Mouse (Mus musculus): ENCODE data around the gene Aip. TPM values are rescaled to one million over a fixed set of nuclear protein-coding genes. Genes with fewer than 3 reads are reported as not detected.
A peak's percentile ranks its signal among the peaks of the same experiment; 100 is the strongest.

The Aip gene
- 73.7 and 75.9 TPM in 2 replicates for polyA plus RNA-seq (2015; fragmentation: Nextera tagmentation; extraction: Ambion mirVana)

DNA sequence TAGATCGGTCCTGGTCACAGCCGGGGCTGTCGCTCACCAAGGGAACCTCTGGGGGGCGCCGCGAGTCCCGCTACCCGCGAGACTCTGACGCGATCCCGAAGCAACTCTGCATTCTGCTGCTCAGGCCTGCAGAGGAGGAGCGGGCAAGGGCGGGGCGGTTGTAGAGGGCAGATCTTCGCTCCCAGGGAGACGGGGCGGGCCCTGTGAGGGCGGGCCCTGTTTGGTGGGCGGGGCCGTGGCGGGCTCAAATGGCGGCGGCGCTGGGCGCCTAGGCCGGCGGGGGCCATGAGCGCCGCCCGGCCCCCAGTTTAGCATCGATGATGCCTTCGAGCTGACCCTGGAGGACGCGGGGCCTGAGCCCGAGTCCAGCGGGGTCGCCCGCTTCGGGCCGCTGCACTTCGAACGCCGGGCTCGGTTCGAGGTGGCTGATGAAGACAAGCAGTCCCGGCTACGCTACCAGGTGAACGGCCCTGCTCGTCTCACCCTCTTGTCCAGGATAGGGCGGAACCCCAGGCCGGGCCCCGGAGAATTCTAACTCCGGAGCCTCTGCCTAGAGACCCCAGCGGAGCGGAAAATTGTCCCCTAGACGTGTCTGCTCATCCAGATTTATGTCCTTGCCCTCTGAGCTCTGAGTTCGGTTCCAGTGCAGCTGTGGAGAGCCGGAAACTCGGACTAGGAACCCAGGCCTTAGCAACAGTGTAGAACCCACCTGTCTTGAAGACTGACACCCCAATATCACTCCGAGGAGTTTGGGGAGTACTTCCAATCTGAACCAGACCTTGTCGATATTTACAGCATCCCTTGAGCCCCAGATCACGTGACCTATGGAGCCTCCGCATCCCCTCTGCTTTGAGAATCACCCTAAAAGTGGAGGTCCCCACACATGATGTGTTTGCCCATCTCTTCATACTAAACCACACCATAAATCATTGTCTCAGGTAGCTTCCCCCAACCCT, at the start of gene Aip:
Gene Aip (minus strand): TSS at position 118 of the 956 bp plus-strand sequence.
- no peaks in the 10 kb centered on the region for H3K9me3 ChIP-seq (replicated peaks)
- WGBS: under 1% methylated on average over 57 of the region's 64 CpGs
- no peaks in the 10 kb centered on the region for H3K27me3 ChIP-seq
- peak within 1 kb of the TSS; percentile 72 for H3K4me3 ChIP-seq
- peaks cover 36% of the 10 kb centered on the region for H3K36me3 ChIP-seq (ENCODE audit: poor library complexity, severe bottlenecking)
- peak; percentile 94 for ATAC-seq
- H3K4me1 ChIP-seq: peaks cover 18% of the 10 kb centered on the region
- peak within 1 kb of the TSS; percentile 87 for H3K9ac ChIP-seq
- H3K4me2 ChIP-seq: peak within 1 kb of the TSS; percentile 77
- H3K27ac ChIP-seq: 0 out of 2 replicates have a peak within 1 kb of the TSS, but pooled peaks have one; percentile 35

DNA sequence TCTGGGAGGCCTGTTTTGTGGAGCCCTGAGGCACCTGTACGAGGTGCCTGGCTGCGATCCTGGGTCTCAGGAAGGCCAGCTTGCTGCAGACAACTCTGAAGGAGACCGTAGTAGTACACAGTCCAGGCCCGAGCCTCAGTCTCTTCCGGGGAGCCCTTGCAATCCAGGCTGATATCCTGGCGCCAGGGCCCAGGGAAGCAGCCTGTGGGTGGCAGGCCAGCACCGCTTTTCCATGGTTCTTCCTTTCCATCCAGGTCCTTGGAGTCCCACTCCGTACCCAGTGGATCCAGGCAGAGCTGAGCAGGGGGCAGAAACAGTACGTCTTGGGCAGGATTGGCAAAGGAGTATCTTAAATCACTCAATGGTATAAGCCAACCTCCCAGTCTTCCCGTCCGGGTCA, 47.3 kb upstream of the Aip start:
- no peak overlapping the region for H3K27ac ChIP-seq
- H3K36me3 ChIP-seq (ENCODE audit: poor library complexity, severe bottlenecking): no peaks in the 10 kb centered on the region
- 0 out of 2 replicates have a peak, but pooled peaks cover 7% of the 10 kb centered on the region for H3K27me3 ChIP-seq
- H3K4me1 ChIP-seq: peaks cover 22% of the 10 kb centered on the region
- H3K9ac ChIP-seq: peak overlapping the region; percentile 2; the same call in 1 of the 2 replicates
- no peak for ATAC-seq
- WGBS: 56% methylated on average over 11 of the region's 11 CpGs
- no peak overlapping the region for H3K4me2 ChIP-seq
- H3K4me3 ChIP-seq: no peak overlapping the region
- no peaks in the 10 kb centered on the region for H3K9me3 ChIP-seq (replicated peaks)

DNA sequence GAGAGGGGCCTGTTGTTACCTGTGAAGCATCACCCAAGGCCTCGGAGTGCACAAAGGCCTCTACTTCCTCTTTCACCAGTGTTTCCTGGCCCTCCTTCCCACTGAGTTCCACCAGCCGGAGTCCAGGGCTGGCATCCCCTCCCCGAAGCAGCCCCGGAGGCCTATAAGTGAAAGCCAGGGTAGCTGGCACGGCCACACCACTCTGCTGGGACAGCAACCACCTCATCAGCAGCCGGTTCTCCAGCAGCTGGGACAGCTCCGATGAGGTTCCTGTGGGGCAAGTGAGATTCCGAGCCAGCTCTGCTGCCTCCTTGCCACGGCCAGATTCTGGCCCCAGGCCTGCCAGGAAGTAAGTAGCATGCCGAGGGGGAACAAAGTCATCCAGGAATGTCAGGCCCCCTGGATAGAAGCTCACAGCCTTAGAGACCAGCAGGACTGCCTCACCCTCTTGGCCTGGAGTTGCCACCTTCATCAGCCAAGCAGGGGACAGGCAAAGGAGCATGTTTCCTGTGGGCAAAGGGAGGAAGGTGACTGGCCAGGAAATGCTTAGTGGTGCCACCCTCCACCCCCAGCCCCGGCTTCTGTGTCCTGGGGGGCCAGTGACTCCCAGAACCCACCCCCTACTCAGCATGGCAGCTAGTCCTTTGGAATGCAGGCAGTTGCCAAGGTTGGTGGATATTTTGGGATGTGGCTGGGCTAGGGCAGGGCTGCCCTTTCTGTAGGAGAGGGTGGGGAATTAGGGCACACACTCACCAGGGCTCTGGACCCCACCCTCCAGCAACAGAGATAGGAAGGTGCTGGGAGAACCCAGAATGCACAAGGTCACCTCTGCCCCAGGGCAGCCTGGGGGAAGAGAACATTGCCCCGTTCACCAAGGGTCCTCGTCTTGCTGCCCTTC, 46.0 kb upstream of the Aip start:
- Histone ChIP-seq H3K27ac (no peak overlapping the region), H3K27me3 (0 out of 2 replicates have a peak, but pooled peaks cover 7% of the 10 kb centered on the region), H3K9me3 (replicated peaks) (no peaks in the 10 kb centered on the region), H3K4me2 (no peak overlapping the region), H3K4me1 (peaks cover 22% of the 10 kb centered on the region), H3K4me3 (no peak overlapping the region), H3K9ac (peak overlapping the region; percentile 31; the same call in 1 of the 2 replicates), H3K36me3 (ENCODE audit: poor library complexity, severe bottlenecking) (no peaks in the 10 kb centered on the region)
- no peak for ATAC-seq
- WGBS: 75% methylated on average over 13 of the region's 13 CpGs

DNA sequence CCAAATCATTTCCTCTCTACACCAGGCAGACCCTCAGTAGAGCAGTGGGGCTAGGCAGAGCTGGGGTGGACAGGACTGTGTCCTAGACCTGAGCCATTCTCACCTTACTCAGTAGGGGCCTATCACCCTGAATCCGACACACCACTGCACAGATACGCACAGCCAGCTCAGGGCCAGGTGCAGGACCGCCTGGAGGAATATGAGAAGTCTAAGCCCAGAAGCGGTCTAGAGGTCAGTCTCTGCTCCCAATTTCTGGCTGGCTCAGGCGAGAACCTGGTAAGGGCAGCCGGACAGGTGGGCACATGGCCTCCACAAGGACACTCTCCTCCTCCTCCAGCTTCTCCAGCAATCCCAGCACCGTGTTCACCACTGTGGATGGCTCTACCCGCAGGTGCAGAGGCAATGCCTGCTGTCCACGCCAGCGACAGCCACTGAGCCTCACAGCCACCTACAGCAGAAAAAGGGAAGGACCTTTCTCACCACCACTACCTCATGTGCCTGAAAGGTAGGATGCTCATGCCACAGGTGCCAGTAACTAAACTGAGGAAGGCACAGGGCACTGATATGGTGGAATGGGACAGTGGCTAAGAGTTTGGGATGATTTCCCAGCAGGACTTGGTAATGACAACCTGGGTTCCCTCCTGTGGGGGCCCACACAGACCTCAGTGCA, 45.2 kb upstream of the Aip start:
- H3K4me1 ChIP-seq: peaks cover 19% of the 10 kb centered on the region
- 0 out of 2 replicates have a peak overlapping the region, but pooled peaks have one; percentile 31 for H3K9ac ChIP-seq

DNA sequence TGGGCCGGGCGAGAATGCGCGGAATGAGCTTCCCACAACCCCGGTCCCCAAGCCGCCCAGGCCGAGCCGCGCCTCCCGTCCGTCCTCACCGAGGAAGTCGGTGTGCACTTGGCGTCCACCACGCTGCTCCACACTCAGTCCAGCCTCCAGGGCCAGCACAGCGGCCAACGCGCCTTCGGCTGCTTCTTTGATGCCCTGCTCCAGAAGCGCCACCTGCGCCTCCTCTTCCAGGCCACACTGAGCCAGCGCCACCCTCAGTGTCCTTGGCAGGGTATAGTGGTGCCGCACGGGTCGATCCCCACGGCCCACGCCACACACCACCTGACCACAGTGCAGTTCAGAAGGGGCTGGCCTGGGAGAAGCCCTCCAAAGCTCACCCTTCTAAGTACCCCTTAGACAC, 44.2 kb upstream of the Aip start:
- H3K9me3 ChIP-seq (replicated peaks): no peaks in the 10 kb centered on the region
- H3K4me2 ChIP-seq: peak overlapping the region; percentile 84
- H3K4me1 ChIP-seq: peaks cover 10% of the 10 kb centered on the region
- ATAC-seq: peak; percentile 42
- H3K27ac ChIP-seq: peak overlapping the region; percentile 88
- H3K9ac ChIP-seq: peak overlapping the region; percentile 83
- 7% methylated on average over 26 of the region's 27 CpGs for WGBS
- H3K4me3 ChIP-seq: peak overlapping the region; percentile 44
- H3K36me3 ChIP-seq (ENCODE audit: poor library complexity, severe bottlenecking): no peaks in the 10 kb centered on the region
- H3K27me3 ChIP-seq: 0 out of 2 replicates have a peak, but pooled peaks cover 3% of the 10 kb centered on the region

More for the DNA sequence above, 45.2 kb upstream of the Aip start:
- Histone ChIP-seq H3K27ac (no peak overlapping the region), H3K36me3 (ENCODE audit: poor library complexity, severe bottlenecking) (no peaks in the 10 kb centered on the region), H3K4me3 (no peak overlapping the region), H3K27me3 (0 out of 2 replicates have a peak, but pooled peaks cover 4% of the 10 kb centered on the region), H3K9me3 (replicated peaks) (no peaks in the 10 kb centered on the region), H3K4me2 (no peak overlapping the region)
- WGBS: 89% methylated on average over 10 of the region's 10 CpGs
- no peak for ATAC-seq

DNA sequence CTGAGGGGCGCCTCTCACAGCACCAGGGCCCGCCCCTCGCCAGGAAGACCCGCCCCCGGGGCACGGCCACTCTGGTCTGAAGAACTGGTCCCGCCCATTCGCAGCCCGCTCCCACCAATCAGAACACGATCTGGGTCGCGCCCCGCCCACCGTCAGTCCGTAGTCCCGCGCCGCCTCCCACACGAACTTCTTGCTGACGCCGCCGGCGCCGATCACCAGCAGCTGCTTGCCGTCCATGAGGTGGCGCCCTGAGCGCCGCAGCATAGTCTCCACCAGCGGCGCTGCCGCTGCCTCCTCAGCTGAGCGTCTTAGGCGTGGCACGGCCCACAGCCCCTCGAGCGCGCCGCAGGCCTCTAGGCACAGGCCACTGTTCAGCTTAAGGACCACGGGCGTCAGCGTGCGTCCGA, 43.7 kb upstream of the Aip start:
- no peaks in the 10 kb centered on the region for H3K9me3 ChIP-seq (replicated peaks)
- H3K9ac ChIP-seq: peak overlapping the region; percentile 83
- peak overlapping the region; percentile 84 for H3K4me2 ChIP-seq
- H3K36me3 ChIP-seq (ENCODE audit: poor library complexity, severe bottlenecking): no peaks in the 10 kb centered on the region
- H3K4me1 ChIP-seq: peaks cover 10% of the 10 kb centered on the region
- H3K4me3 ChIP-seq: peak overlapping the region; percentile 44
- H3K27ac ChIP-seq: peak overlapping the region; percentile 88
- no peaks in the 10 kb centered on the region for H3K27me3 ChIP-seq
- under 1% methylated on average over 43 of the region's 43 CpGs for whole genome bisulfite sequencing
- ATAC-seq: peak; percentile 97

DNA sequence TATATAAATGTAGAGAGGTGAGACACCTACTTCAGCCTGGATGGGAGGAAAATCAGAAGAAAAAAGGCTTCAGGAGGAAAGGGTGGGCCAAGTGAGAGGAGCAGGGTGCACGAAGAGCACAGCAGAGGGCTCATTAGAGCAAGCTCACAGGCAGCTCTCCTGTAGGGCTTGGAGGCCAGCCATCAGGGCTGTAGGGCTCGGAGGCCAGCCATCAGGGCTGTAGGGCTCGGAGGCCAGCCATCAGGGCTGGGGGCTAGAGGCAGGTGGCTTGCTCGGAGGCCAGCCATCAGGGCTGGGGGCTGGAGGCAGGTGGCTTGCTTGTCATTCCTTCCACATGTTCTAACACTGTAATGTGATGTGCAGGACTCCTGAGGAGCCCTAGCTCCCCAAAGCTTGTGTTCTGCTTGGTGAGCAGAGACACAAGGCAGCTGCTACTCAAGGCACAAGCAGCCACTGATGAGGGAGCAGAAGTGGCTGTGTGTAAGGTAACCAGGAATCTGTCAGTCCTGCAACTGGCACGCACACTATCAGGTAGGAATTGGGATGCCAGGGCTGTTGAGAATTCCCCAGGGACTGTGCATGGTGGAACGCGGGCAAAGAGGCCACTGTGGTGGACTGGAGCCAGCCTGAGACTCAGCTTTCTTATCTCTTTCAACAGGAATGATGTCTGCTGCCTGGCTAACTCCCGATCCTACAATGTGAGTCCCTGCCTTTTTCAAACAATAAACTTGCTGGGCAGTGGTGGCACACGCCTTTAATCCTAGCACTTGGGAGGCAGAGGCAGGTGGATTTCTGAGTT, 41.2 kb upstream of the Aip start:
- Histone ChIP-seq H3K4me1 (peaks cover 23% of the 10 kb centered on the region), H3K4me3 (no peak overlapping the region), H3K9me3 (replicated peaks) (no peaks in the 10 kb centered on the region), H3K27ac (no peak overlapping the region), H3K9ac (0 out of 2 replicates have a peak overlapping the region, but pooled peaks have one; percentile 5), H3K27me3 (no peaks in the 10 kb centered on the region), H3K36me3 (ENCODE audit: poor library complexity, severe bottlenecking) (peaks cover 1% of the 10 kb centered on the region; the same call in 1 of the 2 replicates), H3K4me2 (no peak overlapping the region)
- WGBS: 83% methylated on average over 9 of the region's 9 CpGs
- no peak for ATAC-seq

DNA sequence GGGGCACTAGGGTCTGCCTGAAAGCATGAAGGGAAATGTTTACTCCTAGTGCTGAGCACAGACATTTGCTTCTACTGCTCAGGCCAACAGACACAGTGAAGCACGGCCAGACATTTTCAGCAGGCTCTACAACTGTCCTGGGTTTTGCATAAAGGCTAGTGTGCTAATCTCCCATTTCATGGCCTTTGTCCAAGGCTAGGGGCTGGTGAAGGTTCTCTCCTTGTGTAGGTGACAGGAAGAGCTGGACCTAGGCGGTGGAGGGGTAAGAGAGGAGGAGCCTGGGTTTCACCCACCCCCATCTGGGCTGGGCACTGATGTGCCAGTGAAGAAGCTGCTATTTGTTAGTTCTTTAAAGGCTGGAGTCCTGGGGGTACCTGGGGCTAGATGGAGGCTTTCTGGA, 39.1 kb upstream of the Aip start:
- Histone ChIP-seq H3K27ac (no peak overlapping the region), H3K9ac (no peak overlapping the region), H3K9me3 (replicated peaks) (no peaks in the 10 kb centered on the region), H3K4me3 (no peak overlapping the region), H3K4me2 (no peak overlapping the region), H3K27me3 (no peaks in the 10 kb centered on the region), H3K4me1 (peaks cover 16% of the 10 kb centered on the region), H3K36me3 (ENCODE audit: poor library complexity, severe bottlenecking) (peaks cover 21% of the 10 kb centered on the region)
- ATAC-seq: no peak
- 81% methylated on average over 2 of the region's 2 CpGs for WGBS

DNA sequence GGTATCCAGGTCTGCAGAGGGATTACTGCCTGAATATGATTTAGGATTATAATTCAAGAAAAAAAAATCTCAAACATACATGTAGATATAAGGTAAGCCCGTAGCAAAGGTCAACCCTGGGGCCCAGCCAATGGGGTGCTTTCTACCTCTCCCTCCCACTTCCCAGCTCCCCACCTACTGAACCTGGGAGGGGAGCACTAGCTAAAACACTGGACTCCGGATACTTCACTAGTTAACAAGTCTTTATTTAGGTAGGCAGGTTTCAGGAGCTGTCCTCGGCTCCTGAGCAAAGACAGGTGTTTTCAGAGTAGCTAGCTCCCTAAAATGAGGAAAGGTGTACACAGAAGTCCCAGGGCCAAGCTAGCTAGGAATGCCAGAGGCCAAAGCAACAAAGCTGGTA, 38.4 kb upstream of the Aip start:
- H3K4me2 ChIP-seq: no peak overlapping the region
- 89% methylated on average over 3 of the region's 3 CpGs for WGBS

DNA sequence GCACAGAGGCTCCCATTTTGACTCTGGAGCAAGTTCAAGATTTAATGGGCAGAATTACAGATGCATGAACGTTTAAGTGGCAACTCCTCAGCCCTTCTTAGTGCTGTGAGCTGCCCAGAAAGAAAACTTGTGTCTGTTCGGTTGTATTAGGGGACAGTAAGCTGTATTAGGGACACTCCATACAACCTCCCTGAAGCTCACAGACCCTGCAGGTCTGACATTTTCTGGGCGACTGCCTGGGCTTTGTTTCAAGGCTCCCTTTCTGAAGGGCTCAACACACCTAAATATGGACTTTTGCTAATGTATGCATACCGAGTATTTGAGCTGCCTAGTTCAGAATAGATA, 37.9 kb upstream of the Aip start:
- H3K9ac ChIP-seq: peak overlapping the region; percentile 80
- peaks cover 33% of the 10 kb centered on the region for H3K36me3 ChIP-seq (ENCODE audit: poor library complexity, severe bottlenecking)
- peak overlapping the region; percentile 86 for H3K4me2 ChIP-seq
- H3K9me3 ChIP-seq (replicated peaks): no peaks in the 10 kb centered on the region
- ATAC-seq: no peak; the same call in 1 of the 2 replicates
- WGBS: 30% methylated on average over 4 of the region's 4 CpGs
- peak overlapping the region; percentile 74; the same call in 1 of the 2 replicates for H3K27ac ChIP-seq
- no peaks in the 10 kb centered on the region for H3K27me3 ChIP-seq
- H3K4me1 ChIP-seq: peaks cover 13% of the 10 kb centered on the region
- H3K4me3 ChIP-seq: peak overlapping the region; percentile 66

More for the DNA sequence above, 38.4 kb upstream of the Aip start:
- Histone ChIP-seq H3K4me3 (no peak overlapping the region), H3K36me3 (ENCODE audit: poor library complexity, severe bottlenecking) (peaks cover 27% of the 10 kb centered on the region), H3K27me3 (no peaks in the 10 kb centered on the region), H3K9ac (no peak overlapping the region), H3K27ac (no peak overlapping the region; the same call in 1 of the 2 replicates), H3K9me3 (replicated peaks) (no peaks in the 10 kb centered on the region), H3K4me1 (peaks cover 15% of the 10 kb centered on the region)
- no peak for ATAC-seq

All from forebrain, embryonic 13.5 days (tissue).